Mouse (Mus musculus): ENCODE data around the gene Bcas3. TPM values are rescaled to one million over a fixed set of nuclear protein-coding genes. Genes with fewer than 3 reads are reported as not detected.
"Not testable (repeated sequence)": the region's sequence is repeated elsewhere in the genome, so short reads cannot be mapped to it uniquely, and the experiment has no call there.

Gene Bcas3
- polyA plus RNA-seq, 1 experiment from 2014 or later, result 30.6 TPM

DNA sequence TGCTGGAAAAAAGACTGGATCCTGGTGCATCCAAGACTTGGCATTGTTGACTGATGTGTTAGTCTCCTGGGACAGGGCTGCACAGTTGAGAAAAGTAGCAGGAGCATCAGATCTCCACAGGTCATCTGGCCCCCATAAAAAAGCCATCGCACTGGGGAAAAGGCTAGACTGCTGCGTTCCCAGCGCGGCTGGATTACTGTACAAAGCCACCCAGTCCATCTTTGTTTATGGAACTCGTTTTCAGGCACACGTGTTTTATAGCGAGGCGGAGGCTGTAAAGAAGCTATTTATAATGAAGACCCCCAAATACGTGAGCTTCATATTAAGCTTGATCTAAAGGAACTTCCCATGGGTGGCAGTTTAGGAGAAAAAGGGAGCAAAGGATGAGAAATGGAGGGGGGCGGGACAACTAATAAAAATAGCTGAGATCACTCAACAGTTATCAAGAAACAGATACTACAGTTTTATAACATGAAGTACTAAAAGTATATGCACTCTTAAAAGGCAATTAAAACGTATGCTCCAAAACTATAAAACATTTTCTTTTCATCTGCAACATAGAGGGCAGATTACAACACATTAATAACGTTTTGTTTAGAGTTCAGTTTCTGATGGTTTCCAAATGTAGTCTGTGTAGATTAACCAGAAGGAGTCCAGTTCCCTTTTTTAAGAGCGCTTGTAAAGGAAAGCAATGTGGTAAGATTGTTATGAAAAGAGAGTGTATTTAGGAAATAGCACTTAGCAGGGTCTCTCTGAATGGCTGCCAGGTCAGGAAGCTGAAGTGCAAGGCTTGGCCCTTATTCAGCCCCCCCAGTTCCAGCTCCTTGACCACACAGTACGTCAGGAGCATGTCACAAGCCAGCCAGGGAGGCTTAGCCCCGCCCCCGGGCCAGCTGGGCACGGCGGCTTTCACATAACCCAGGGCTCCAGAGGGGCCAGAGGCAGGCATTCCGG, 360.2 kb downstream of the Bcas3 start:
- H3K27me3 ChIP-seq (ENCODE audit: control insufficient read depth, insufficient read depth, low read length), result no peaks in the 10 kb centered on the region
- no peak overlapping the region for H3K4me3 ChIP-seq (ENCODE audit: low read length)
- peak; percentile 85 for ATAC-seq (ENCODE audit: low FRiP score, low TSS enrichment)

DNA sequence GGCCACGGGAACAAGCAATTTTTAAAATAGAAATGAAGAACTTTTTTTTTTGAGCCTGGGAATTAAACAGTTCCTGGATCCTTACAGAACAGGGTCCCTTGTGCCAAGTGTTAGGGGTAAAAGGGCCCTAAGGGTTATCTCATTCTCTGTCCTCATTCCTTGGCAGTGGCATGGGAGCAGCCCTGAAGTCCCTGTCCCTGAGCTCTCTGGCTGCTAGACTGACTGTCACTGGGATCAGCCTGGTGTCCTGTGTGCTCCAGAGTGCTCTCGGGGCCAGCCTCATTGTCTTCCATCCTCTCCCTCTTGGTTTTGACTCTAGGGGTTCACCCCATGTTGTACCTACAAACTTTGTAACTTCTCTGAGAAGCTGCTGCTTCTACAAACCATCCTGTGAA, 360.8 kb downstream of the Bcas3 start:
- ATAC-seq (ENCODE audit: low FRiP score, low TSS enrichment), result peak; percentile 44
- no peak overlapping the region for H3K4me3 ChIP-seq (ENCODE audit: low read length)

More for the DNA sequence above, 360.2 kb downstream of the Bcas3 start:
- Histone ChIP-seq H3K27ac (ENCODE audit: low read depth, low read length) (peak overlapping the region; percentile 45), H3K9ac (ENCODE audit: low read depth, low read length) (no peak overlapping the region; the same call in 1 of the 2 replicates), H3K36me3 (ENCODE audit: control insufficient read depth, insufficient read depth, low read length) (no peaks in the 10 kb centered on the region), H3K9me3 (ENCODE audit: control insufficient read depth, low read length) (no peaks in the 10 kb centered on the region), H3K4me2 (replicated peaks; ENCODE audit: low read depth, low read length) (peak overlapping the region; percentile 24), H3K4me1 (ENCODE audit: control insufficient read depth, insufficient read depth, low read length) (peaks cover 14% of the 10 kb centered on the region)
- WGBS, result 25% methylated on average over 19 of the region's 19 CpGs

DNA sequence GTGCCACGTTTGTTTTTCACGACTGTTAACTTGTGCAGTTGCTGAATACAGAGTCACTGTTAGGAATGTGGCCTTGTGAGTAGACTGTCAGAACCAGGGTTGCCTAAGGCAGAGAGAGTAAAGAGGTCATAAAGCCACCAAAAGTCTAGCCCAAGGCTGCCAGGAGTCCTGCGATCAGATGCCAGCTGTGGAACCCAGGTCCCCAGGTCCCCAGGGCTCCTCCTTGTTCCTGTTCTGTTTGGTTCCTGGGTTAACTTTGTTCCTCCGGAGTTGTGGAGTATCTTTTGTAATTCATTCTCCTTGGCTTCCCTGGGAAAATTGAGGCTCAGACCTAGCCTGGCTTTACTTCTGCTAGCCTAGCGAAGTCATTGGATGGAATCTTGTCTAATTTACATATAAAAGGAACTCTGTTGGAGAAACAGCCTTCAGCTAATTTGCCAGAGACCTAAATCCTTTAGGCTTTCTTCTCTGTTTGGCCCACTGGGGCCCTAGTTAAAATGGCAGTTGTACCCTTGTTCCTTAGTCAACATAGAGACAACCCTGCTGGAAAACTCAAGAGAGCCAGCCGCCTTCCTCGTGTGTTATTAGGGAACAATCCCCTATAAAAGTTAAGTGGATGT, 361.5 kb downstream of the Bcas3 start:
- no peak for ATAC-seq (ENCODE audit: low FRiP score, low TSS enrichment)
- H3K4me2 ChIP-seq (replicated peaks; ENCODE audit: low read depth, low read length), result no peak overlapping the region
- H3K4me1 ChIP-seq (ENCODE audit: control insufficient read depth, insufficient read depth, low read length), result peaks cover 18% of the 10 kb centered on the region
- peak overlapping the region; percentile 45; the same call in 1 of the 2 replicates for H3K27ac ChIP-seq (ENCODE audit: low read depth, low read length)
- H3K9ac ChIP-seq (ENCODE audit: low read depth, low read length), result no peak overlapping the region
- no peaks in the 10 kb centered on the region for H3K9me3 ChIP-seq (ENCODE audit: control insufficient read depth, low read length)
- no peak overlapping the region for H3K4me3 ChIP-seq (ENCODE audit: low read length)
- no peaks in the 10 kb centered on the region for H3K27me3 ChIP-seq (ENCODE audit: control insufficient read depth, insufficient read depth, low read length)
- H3K36me3 ChIP-seq (ENCODE audit: control insufficient read depth, insufficient read depth, low read length), result no peaks in the 10 kb centered on the region
- 22% methylated on average over 7 of the region's 7 CpGs for WGBS

More for the DNA sequence above, 360.8 kb downstream of the Bcas3 start:
- 24% methylated on average over 2 of the region's 2 CpGs for WGBS
- Histone ChIP-seq H3K4me2 (replicated peaks; ENCODE audit: low read depth, low read length) (peak overlapping the region; percentile 24), H3K4me1 (ENCODE audit: control insufficient read depth, insufficient read depth, low read length) (peaks cover 14% of the 10 kb centered on the region), H3K9ac (ENCODE audit: low read depth, low read length) (no peak overlapping the region; the same call in 1 of the 2 replicates), H3K27ac (ENCODE audit: low read depth, low read length) (peak overlapping the region; percentile 45), H3K9me3 (ENCODE audit: control insufficient read depth, low read length) (no peaks in the 10 kb centered on the region), H3K36me3 (ENCODE audit: control insufficient read depth, insufficient read depth, low read length) (no peaks in the 10 kb centered on the region), H3K27me3 (ENCODE audit: control insufficient read depth, insufficient read depth, low read length) (no peaks in the 10 kb centered on the region)

DNA sequence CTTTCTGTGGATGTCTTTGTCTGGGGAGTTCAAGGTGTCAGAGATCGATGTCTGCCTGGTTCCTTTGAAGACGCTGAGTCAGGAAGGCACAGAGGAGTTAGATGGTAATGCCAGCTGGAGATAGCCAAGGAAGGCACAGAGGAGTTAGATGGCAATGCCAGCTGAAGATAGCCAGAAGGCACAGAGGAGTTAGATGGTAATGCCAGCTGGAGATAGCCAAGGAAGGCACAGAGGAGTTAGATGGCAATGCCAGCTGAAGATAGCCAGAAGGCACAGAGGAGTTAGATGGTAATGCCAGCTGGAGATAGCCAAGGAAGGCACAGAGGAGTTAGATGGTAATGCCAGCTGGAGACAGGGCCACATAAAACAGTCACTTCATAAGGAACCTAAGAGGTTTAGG, 363.8 kb downstream of the Bcas3 start:
- H3K36me3 ChIP-seq (ENCODE audit: control insufficient read depth, insufficient read depth, low read length); ATAC-seq (ENCODE audit: low FRiP score, low TSS enrichment); H3K9ac ChIP-seq (ENCODE audit: low read depth, low read length); H3K4me3 ChIP-seq (ENCODE audit: low read length); H3K27me3 ChIP-seq (ENCODE audit: control insufficient read depth, insufficient read depth, low read length); H3K9me3 ChIP-seq (ENCODE audit: control insufficient read depth, low read length); H3K27ac ChIP-seq (ENCODE audit: low read depth, low read length); H3K4me2 ChIP-seq (replicated peaks; ENCODE audit: low read depth, low read length): not testable (repeated sequence)
- peaks cover 26% of the 10 kb centered on the region for H3K4me1 ChIP-seq (ENCODE audit: control insufficient read depth, insufficient read depth, low read length)
- 74% methylated on average over 2 of the region's 2 CpGs for WGBS

DNA sequence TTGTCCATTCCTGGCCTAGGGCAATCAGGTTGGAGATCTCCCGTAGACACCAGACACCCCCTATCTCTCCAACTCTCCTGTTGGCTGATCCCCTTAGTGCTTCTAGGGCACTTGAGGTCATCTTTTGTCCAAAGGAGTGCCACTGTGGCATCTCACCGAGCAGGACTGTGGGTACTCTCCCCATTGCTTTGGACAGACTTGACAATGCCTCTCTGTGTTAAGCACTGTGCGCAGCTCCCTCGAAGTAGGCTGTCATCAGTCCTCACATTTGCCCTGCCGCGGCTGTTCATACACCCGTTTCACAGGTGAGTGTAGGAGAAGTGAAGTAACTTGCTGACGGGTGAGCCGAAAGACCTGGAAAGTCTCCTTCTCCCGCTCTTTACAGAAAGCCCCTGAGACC, 366.1 kb downstream of the Bcas3 start:
- no peak for ATAC-seq (ENCODE audit: low FRiP score, low TSS enrichment)
- no peaks in the 10 kb centered on the region for H3K27me3 ChIP-seq (ENCODE audit: control insufficient read depth, insufficient read depth, low read length)

DNA sequence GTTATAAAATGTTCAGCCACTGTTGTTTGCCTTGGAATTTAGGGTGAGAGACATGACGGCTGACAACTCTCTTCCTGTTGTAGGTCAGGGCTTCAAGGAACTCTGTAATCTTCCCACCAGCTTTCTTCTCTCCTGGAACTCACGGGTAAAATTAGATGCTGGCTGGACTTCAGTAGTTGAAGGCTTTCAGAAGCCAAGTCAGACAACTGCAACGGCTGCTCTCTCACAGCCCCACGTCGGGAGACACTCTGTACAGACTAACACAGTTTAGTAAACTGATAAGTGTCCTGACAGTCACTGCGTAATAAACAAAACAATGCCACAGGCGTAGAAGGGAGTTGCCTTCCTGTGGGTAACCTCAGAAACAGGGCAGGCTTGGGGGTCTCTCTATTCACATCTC, 366.8 kb downstream of the Bcas3 start:
- Histone ChIP-seq H3K36me3 (ENCODE audit: control insufficient read depth, insufficient read depth, low read length) (no peaks in the 10 kb centered on the region), H3K27ac (ENCODE audit: low read depth, low read length) (peak overlapping the region; percentile 59; the same call in 1 of the 2 replicates), H3K4me3 (ENCODE audit: low read length) (no peak overlapping the region), H3K9me3 (ENCODE audit: control insufficient read depth, low read length) (no peaks in the 10 kb centered on the region), H3K9ac (ENCODE audit: low read depth, low read length) (no peak overlapping the region), H3K4me1 (ENCODE audit: control insufficient read depth, insufficient read depth, low read length) (peaks cover 15% of the 10 kb centered on the region), H3K4me2 (replicated peaks; ENCODE audit: low read depth, low read length) (no peak overlapping the region), H3K27me3 (ENCODE audit: control insufficient read depth, insufficient read depth, low read length) (no peaks in the 10 kb centered on the region)
- no peak for ATAC-seq (ENCODE audit: low FRiP score, low TSS enrichment)
- 31% methylated on average over 7 of the region's 7 CpGs for WGBS

More for the DNA sequence above, 366.1 kb downstream of the Bcas3 start:
- Histone ChIP-seq H3K9me3 (ENCODE audit: control insufficient read depth, low read length) (no peaks in the 10 kb centered on the region), H3K36me3 (ENCODE audit: control insufficient read depth, insufficient read depth, low read length) (no peaks in the 10 kb centered on the region), H3K9ac (ENCODE audit: low read depth, low read length) (no peak overlapping the region), H3K4me3 (ENCODE audit: low read length) (no peak overlapping the region), H3K4me1 (ENCODE audit: control insufficient read depth, insufficient read depth, low read length) (peaks cover 18% of the 10 kb centered on the region), H3K27ac (ENCODE audit: low read depth, low read length) (peak overlapping the region; percentile 59; the same call in 1 of the 2 replicates), H3K4me2 (replicated peaks; ENCODE audit: low read depth, low read length) (no peak overlapping the region)
- WGBS, result 86% methylated on average over 10 of the region's 10 CpGs

DNA sequence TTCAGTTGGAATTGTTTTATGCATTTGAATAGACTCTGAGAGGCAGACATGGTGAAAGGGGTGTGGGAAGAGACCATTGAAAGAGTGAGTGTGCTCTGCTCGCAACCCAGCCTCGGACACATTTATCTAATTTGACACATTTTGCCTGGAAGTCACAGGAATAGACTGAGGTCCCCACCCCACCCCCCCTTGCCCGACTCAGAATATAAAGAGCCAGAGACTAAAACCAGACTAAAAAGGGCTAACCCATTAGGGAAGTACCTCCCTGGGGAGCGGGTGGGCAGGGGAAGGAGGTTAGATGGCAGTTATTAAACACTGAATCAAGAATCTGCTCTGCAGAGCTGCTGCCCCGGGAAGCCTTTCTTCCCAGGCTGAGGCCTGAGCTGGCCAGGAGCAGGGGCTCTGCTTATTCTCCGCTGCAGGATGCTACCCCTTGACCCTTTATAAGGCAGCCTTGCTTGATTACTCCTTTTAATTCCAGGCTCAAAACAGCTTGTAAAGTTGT, 367.4 kb downstream of the Bcas3 start:
- Histone ChIP-seq H3K36me3 (ENCODE audit: control insufficient read depth, insufficient read depth, low read length) (no peaks in the 10 kb centered on the region), H3K4me2 (replicated peaks; ENCODE audit: low read depth, low read length) (no peak overlapping the region), H3K4me3 (ENCODE audit: low read length) (no peak overlapping the region), H3K9ac (ENCODE audit: low read depth, low read length) (no peak overlapping the region), H3K27me3 (ENCODE audit: control insufficient read depth, insufficient read depth, low read length) (no peaks in the 10 kb centered on the region), H3K9me3 (ENCODE audit: control insufficient read depth, low read length) (no peaks in the 10 kb centered on the region), H3K4me1 (ENCODE audit: control insufficient read depth, insufficient read depth, low read length) (peaks cover 15% of the 10 kb centered on the region), H3K27ac (ENCODE audit: low read depth, low read length) (peak overlapping the region; percentile 59; the same call in 1 of the 2 replicates)
- WGBS, result 24% methylated on average over 6 of the region's 6 CpGs
- no peak for ATAC-seq (ENCODE audit: low FRiP score, low TSS enrichment)

DNA sequence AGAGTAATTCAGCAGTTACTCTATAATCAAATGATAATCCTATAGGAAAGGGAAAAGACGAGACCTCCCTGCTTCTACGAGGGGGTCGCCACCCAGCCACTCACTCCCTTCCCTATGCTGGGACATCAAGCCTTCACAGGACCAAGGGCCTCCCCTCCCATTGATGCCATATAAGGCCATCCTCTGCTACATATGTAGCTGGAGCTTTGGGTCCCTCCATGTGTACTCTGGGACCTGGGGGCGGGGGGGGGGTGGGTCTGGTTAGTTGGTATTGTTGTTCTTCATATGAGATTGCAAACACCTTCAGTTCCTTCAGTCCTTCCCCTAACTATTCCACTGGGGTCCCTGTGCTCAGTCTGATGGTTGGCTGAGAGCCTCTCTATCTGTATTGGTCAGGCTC, 369.0 kb downstream of the Bcas3 start:
- peaks cover 12% of the 10 kb centered on the region for H3K4me1 ChIP-seq (ENCODE audit: control insufficient read depth, insufficient read depth, low read length)
- no peaks in the 10 kb centered on the region for H3K27me3 ChIP-seq (ENCODE audit: control insufficient read depth, insufficient read depth, low read length)
- H3K4me2 ChIP-seq (replicated peaks; ENCODE audit: low read depth, low read length), result no peak overlapping the region
- H3K9ac ChIP-seq (ENCODE audit: low read depth, low read length), result no peak overlapping the region
- no peaks in the 10 kb centered on the region for H3K36me3 ChIP-seq (ENCODE audit: control insufficient read depth, insufficient read depth, low read length)
- no peaks in the 10 kb centered on the region for H3K9me3 ChIP-seq (ENCODE audit: control insufficient read depth, low read length)
- no peak for ATAC-seq (ENCODE audit: low FRiP score, low TSS enrichment)
- H3K4me3 ChIP-seq (ENCODE audit: low read length), result no peak overlapping the region
- 88% methylated on average over 4 of the region's 4 CpGs for WGBS
- H3K27ac ChIP-seq (ENCODE audit: low read depth, low read length), result no peak overlapping the region

All from kidney, embryonic 14.5 days (tissue).